Mouse (Mus musculus) heart, embryonic 12.5 days (tissue): ENCODE data around the gene Cflar. TPM values are rescaled to one million over a fixed set of nuclear protein-coding genes. Genes with fewer than 3 reads are reported as not detected.

ENCODE experiments used
- ATAC-seq: fragments of 200-750 bp; cut with Nextera tagmentation; 2 replicates; pipeline ENCODE4 v1.8.0; 2017; ENCODE audit warnings: moderate TSS enrichment, moderate library complexity; ENCODE audit not compliant: insufficient number of reproducible peaks, low FRiP score
- H3K27ac ChIP-seq: fragments of 300-500 bp; sonication (generic); 2 replicates; pipeline ENCODE4 v1.5.1; 2016; ENCODE audit warnings: mild to moderate bottlenecking, moderate library complexity; ENCODE audit not compliant: poor library complexity, severe bottlenecking
- H3K27me3 ChIP-seq: fragments of 300-500 bp; sonication (generic); replicated peaks from 2 replicates; pipeline ENCODE4 v1.6.1; 2016; ENCODE audit warnings: mild to moderate bottlenecking, moderate library complexity
- H3K36me3 ChIP-seq: fragments of 300-500 bp; sonication (generic); 2 replicates; pipeline ENCODE4 v1.6.1; 2016; ENCODE audit warnings: mild to moderate bottlenecking, moderate library complexity
- H3K4me1 ChIP-seq: fragments of 300-500 bp; sonication (generic); replicated peaks from 2 replicates; pipeline ENCODE4 v1.6.1; 2016; ENCODE audit warnings: mild to moderate bottlenecking
- H3K4me2 ChIP-seq: fragments of 300-500 bp; sonication (generic); 2 replicates; pipeline ENCODE4 v1.6.1; 2016; ENCODE audit warnings: mild to moderate bottlenecking, moderate library complexity
- H3K4me3 ChIP-seq: fragments of 300-500 bp; sonication (generic); 2 replicates; pipeline ENCODE4 v1.5.1; 2016; ENCODE audit warnings: mild to moderate bottlenecking
- H3K9ac ChIP-seq: fragments of 300-500 bp; sonication (generic); 2 replicates; pipeline ENCODE4 v1.6.1; 2016; ENCODE audit warnings: mild to moderate bottlenecking, moderate library complexity
- H3K9me3 ChIP-seq: fragments of 300-500 bp; sonication (generic); replicated peaks from 2 replicates; pipeline ENCODE4 v1.6.1; 2016; ENCODE audit warnings: mild to moderate bottlenecking, moderate library complexity
- WGBS: fragments of 180-500 bp; shearing (Covaris S2); methylation state at CpG from one replicate; pipeline ENCODE4 v1.1.7; 2016; 5-methylcytosine and 5-hydroxymethylcytosine counted together
- polyA plus RNA-seq: library from polyadenylated mRNA; unstranded; fragments of >200 nt; fragmentation: Nextera tagmentation; extraction: Ambion mirVana; gene quantifications from 2 replicates; pipeline ENCODE4 v1.2.1, GENCODE M21; 2016

The Cflar gene
- polyA plus RNA-seq, 1 experiment from 2014 or later: 35.6 TPM

DNA sequence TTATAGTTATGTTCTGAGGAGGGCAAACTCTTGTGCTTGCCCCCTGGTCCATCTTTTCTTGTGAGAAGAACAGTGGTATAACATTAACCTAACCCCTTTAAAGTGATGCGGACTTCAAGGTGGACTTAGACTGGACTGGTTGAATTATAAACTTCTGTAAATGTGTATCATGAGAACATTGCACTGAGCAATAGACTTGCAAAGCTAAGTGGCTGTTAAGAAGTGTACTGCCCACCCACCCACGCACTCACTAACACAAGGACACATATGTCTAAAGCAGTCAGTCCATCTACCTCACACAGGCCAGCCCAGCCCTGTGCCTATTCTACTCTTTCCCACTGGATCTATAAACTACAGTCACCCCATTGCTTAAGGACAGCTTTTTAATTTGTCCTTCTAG is 22.3 kb downstream of the Cflar start:
- Histone ChIP-seq H3K4me3 (no peak overlapping the region), H3K27me3 (no peaks in the 10 kb centered on the region), H3K36me3 (peaks cover 78% of the 10 kb centered on the region), H3K9ac (no peak overlapping the region), H3K4me2 (no peak overlapping the region), H3K27ac (no peak overlapping the region), H3K4me1 (no peaks in the 10 kb centered on the region), H3K9me3 (no peaks in the 10 kb centered on the region)
- no peak for ATAC-seq
- WGBS: 88% methylated on average over 2 of the region's 2 CpGs

GRCm38 (mm10) chr1:58734043-58734920 is 23.0 kb downstream of the Cflar start:
- no peaks in the 10 kb centered on the region for H3K27me3 ChIP-seq
- H3K4me3 ChIP-seq: no peak overlapping the region
- no peak overlapping the region for H3K4me2 ChIP-seq
- no peaks in the 10 kb centered on the region for H3K9me3 ChIP-seq
- H3K27ac ChIP-seq: no peak overlapping the region
- 91% methylated on average over 11 of the region's 11 CpGs for WGBS
- H3K9ac ChIP-seq: no peak overlapping the region
- H3K36me3 ChIP-seq: peaks cover 74% of the 10 kb centered on the region
- ATAC-seq: no peak
- H3K4me1 ChIP-seq: no peaks in the 10 kb centered on the region

DNA sequence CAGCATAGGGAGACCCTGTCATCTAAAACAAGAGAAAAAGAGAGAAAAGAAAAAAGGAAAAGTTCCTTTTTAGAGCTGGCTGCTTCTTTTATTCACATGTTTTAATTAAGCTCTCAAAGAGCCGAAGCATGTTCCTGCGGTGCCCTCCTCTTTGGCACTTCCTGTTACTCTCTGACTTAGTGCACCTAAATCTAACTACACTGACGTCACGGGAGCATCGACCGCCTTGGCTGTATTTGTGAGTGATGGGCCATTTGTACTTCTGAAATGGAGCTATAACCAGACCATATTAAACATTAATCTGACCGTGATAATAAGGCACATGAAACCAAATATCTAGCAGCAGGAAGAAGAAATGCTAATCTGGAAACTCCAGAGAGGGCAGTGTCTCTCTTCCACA is 24.7 kb downstream of the Cflar start:
- Histone ChIP-seq H3K27ac (no peak overlapping the region), H3K4me1 (no peaks in the 10 kb centered on the region), H3K4me2 (no peak overlapping the region), H3K9ac (no peak overlapping the region), H3K4me3 (no peak overlapping the region), H3K36me3 (peaks cover 77% of the 10 kb centered on the region), H3K27me3 (no peaks in the 10 kb centered on the region), H3K9me3 (no peaks in the 10 kb centered on the region)
- ATAC-seq: no peak
- WGBS: 91% methylated on average over 7 of the region's 7 CpGs

DNA sequence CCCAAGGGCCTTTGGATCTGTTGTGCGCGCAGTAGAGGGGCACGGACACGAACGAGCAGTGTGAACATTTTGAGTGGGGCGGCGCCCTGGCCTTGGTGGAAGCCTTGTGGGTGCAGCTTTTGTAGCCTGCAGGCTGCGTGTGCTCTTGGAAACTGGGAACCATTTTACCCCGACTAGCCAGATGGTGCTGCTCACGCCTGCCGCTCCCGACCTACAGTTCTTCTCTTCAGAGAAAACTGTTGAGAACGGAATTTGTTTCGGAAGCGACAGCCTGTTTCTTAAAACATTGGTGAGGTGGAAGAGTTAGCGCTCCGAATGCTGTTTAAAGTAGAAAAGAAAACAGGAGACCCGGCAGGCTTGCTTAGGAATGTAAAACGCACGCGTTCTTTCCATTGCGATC is 25.7 kb downstream of the Cflar start:
- H3K36me3 ChIP-seq: peaks cover 79% of the 10 kb centered on the region
- ATAC-seq: no peak

GRCm38 (mm10) chr1:58739529-58739928 is 28.2 kb downstream of the Cflar start:
- peaks cover 85% of the 10 kb centered on the region for H3K36me3 ChIP-seq
- peaks cover 5% of the 10 kb centered on the region; the same call in 1 of the 2 replicates for H3K4me1 ChIP-seq

More for the DNA sequence above, 25.7 kb downstream of the Cflar start:
- Histone ChIP-seq H3K9me3 (no peaks in the 10 kb centered on the region), H3K4me3 (no peak overlapping the region), H3K4me2 (no peak overlapping the region), H3K27ac (no peak overlapping the region), H3K9ac (no peak overlapping the region), H3K4me1 (no peaks in the 10 kb centered on the region), H3K27me3 (no peaks in the 10 kb centered on the region)
- WGBS: 89% methylated on average over 22 of the region's 22 CpGs

GRCm38 (mm10) chr1:58742571-58743021 is 31.3 kb downstream of the Cflar start:
- Histone ChIP-seq H3K36me3 (peaks cover 84% of the 10 kb centered on the region), H3K4me1 (peaks cover 5% of the 10 kb centered on the region; the same call in 1 of the 2 replicates), H3K4me2 (no peak overlapping the region), H3K27ac (no peak overlapping the region), H3K4me3 (no peak overlapping the region), H3K9ac (no peak overlapping the region), H3K27me3 (no peaks in the 10 kb centered on the region), H3K9me3 (no peaks in the 10 kb centered on the region)
- 56% methylated on average over 5 of the region's 5 CpGs for WGBS
- ATAC-seq: no peak

More at GRCm38 (mm10) chr1:58739529-58739928, 28.2 kb downstream of the Cflar start:
- Histone ChIP-seq H3K4me2 (no peak overlapping the region), H3K9me3 (no peaks in the 10 kb centered on the region), H3K27me3 (no peaks in the 10 kb centered on the region), H3K9ac (no peak overlapping the region), H3K4me3 (no peak overlapping the region), H3K27ac (no peak overlapping the region)
- ATAC-seq: no peak
- WGBS: 84% methylated on average over 7 of the region's 7 CpGs

DNA sequence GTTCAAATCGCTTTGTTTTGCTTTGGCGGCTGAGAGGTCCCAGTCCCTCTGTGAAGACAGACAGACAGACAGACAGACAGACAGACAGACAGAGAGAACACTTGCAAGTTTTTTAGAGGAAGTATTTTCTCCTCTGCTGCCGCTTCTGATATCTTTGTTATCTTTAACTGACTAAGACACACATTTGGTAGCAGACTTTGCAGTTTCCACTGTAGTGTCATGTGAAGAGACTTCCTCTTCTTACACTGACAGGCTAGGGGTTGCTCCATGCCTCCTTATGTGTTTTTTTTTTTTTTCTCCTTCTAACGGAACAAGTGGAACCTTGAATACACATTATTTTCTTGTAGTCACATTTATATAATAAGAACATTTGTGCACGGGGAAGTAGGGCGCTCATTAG is 31.9 kb downstream of the Cflar start:
- Histone ChIP-seq H3K4me3 (no peak overlapping the region), H3K4me2 (no peak overlapping the region), H3K27me3 (no peaks in the 10 kb centered on the region), H3K36me3 (peaks cover 86% of the 10 kb centered on the region), H3K27ac (0 out of 2 replicates have a peak overlapping the region, but pooled peaks have one; percentile 5), H3K4me1 (peaks cover 5% of the 10 kb centered on the region; the same call in 1 of the 2 replicates), H3K9me3 (no peaks in the 10 kb centered on the region), H3K9ac (no peak overlapping the region)
- ATAC-seq: 0 out of 2 replicates have a peak, but pooled peaks have one; percentile 42
- 60% methylated on average over 6 of the region's 6 CpGs for WGBS

- no peak overlapping the region for H3K4me3 ChIP-seq
- 83% methylated on average over 7 of the region's 7 CpGs for WGBS
Measured at GRCm38 (mm10) chr1:58744645-58745044, 33.3 kb downstream of the Cflar start.

DNA sequence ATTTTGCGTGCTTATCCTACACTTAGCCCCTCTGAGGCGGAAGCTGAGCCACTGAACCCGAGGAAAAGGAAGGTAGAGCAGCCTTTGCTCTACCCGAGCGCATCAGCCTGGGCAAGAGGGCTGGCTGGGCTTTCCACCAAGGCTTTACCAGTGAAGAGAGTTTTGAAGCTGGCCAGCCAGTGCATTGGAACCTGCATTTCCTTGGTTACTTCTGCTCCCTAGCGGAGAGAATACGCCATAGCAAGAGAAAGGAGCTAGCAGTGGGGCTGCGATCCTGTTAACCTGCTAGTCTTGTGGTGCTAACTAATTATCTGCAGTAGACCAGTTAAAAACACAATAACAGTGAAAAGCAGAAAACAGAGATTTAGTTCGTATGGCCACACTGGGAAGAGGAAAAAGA is 35.6 kb downstream of the Cflar start:
- Histone ChIP-seq H3K36me3 (peaks cover 69% of the 10 kb centered on the region), H3K9ac (no peak overlapping the region), H3K9me3 (0 out of 2 replicates have a peak, but pooled peaks cover 3% of the 10 kb centered on the region), H3K27me3 (no peaks in the 10 kb centered on the region), H3K4me1 (peaks cover 5% of the 10 kb centered on the region; the same call in 1 of the 2 replicates), H3K4me2 (no peak overlapping the region), H3K4me3 (no peak overlapping the region), H3K27ac (no peak overlapping the region)
- ATAC-seq: no peak
- WGBS: 73% methylated on average over 9 of the region's 9 CpGs

More at GRCm38 (mm10) chr1:58744645-58745044, 33.3 kb downstream of the Cflar start:
- no peak overlapping the region for H3K27ac ChIP-seq
- H3K36me3 ChIP-seq: peaks cover 89% of the 10 kb centered on the region
- no peak for ATAC-seq
- no peak overlapping the region for H3K4me2 ChIP-seq
- H3K4me1 ChIP-seq: peaks cover 5% of the 10 kb centered on the region; the same call in 1 of the 2 replicates
- no peaks in the 10 kb centered on the region for H3K27me3 ChIP-seq
- H3K9ac ChIP-seq: no peak overlapping the region
- 0 out of 2 replicates have a peak, but pooled peaks cover 3% of the 10 kb centered on the region for H3K9me3 ChIP-seq

DNA sequence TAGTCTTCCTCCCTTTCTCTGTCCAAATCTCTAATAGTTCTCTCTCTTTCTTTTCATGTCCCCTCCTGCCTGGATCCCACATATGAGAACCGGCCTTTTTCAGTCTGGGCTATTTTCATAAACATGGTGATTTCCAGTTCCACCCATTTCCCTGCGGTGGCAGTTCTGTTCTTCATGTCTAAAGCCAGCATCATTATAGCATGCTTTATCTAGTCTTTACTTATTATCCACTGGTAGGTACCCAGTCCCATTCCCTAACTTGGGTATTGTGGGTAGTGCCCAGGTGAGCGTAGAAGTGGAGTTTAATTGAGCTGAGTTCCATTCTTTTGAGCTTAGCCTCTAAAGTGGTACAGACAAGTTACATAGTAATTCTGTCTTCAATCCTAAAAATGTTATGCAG is 48.1 kb downstream of the Cflar start:
- Histone ChIP-seq H3K36me3 (peaks cover 34% of the 10 kb centered on the region), H3K27ac (no peak overlapping the region), H3K4me2 (no peak overlapping the region), H3K4me1 (no peaks in the 10 kb centered on the region), H3K9me3 (no peaks in the 10 kb centered on the region), H3K9ac (no peak overlapping the region), H3K4me3 (no peak overlapping the region), H3K27me3 (no peaks in the 10 kb centered on the region)
- no peak for ATAC-seq
- WGBS: 84% methylated on average over 3 of the region's 3 CpGs

DNA sequence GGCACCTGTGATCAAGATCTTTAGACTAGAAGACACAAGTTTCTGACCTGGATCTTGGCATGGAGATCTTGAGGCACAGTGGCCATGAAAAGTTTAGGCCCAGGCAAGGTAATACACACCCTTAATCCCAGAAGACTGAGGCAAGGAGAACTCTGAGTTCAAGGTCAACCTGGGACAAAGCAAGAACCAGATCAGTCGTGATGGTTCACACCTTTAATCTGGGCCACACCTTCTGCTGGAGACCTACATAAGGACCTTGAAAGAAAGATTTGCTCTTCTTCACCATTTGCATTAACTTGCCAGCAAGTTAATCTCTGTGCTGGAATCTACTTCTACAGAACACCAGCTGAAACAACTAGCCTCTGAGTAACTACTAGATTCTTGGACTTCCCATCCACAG is 49.3 kb downstream of the Cflar start:
- H3K27me3 ChIP-seq: no peaks in the 10 kb centered on the region
- no peak overlapping the region for H3K27ac ChIP-seq
- H3K36me3 ChIP-seq: peaks cover 27% of the 10 kb centered on the region
- no peak overlapping the region for H3K9ac ChIP-seq
- H3K4me1 ChIP-seq: no peaks in the 10 kb centered on the region
- no peaks in the 10 kb centered on the region for H3K9me3 ChIP-seq
- WGBS: 71% methylated on average over 1 of the region's 1 CpGs
- no peak overlapping the region for H3K4me2 ChIP-seq
- no peak for ATAC-seq
- no peak overlapping the region for H3K4me3 ChIP-seq
